Mouse (Mus musculus) adrenal gland, adult 18-20 months (tissue): ENCODE measurements around the gene Cntnap4. TPM values are rescaled to one million over a fixed set of nuclear protein-coding genes. Genes with fewer than 3 reads are reported as not detected.

ENCODE experiments used
- DNase-seq, 2 experiments: peaks; one replicate each; pipeline ENCODE4 v3.0.0; 2021 to 2022; ENCODE audit warnings: low spot score in 2 of 2
- long read RNA-seq, 2 experiments: library from polyadenylated mRNA; stranded (forward); transcript quantifications; one replicate each; pipeline ENCODE4 v2.0.0; 2021
- total RNA-seq, 2 experiments: library from RNA; stranded (reverse); gene quantifications; 1 replicate in 1 of 2; 2 replicates in 1 of 2; pipeline ENCODE4 v1.2.3; 2021

Gene Cntnap4
- not detected for total RNA-seq
- long read RNA-seq, experiment 1: 0 reads
- long read RNA-seq, experiment 2: 0 reads

DNA sequence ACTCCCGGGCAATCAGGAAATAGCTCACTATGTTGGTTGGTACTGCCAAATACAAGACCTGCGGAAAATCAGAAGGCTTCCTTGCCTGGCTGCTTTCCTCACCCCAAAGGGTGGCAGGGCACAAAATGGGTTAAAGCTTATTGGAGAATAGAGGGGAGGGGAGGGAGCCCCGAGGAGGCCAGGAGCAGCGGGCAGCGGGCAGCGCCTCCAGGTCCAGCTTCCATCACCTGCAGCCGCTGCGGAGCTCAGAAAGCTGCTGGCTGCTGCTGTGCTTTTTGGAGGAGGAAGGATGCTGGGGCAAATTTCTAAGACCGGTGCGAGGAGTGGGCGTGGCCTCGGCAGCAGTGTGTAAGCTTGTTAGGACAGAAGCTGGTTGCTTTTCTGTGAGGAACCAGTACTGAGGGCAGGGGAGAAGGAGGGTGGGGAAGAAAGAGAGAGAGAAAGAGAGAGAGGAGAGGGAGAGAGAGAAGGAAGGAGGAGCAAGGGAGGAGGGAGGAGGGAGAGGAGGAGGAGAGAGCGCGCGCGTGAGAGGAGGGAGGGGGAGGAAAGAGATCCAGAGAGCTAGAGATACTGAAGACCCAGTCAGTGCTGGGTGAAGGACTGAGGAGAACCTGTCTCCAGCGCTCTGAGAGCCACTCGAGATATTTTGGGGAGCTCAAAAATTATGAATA, at the start of gene Cntnap4:
Gene Cntnap4 (plus strand): TSS at position 573 of the 671 bp plus-strand sequence.
- DNase-seq: no peak

DNA sequence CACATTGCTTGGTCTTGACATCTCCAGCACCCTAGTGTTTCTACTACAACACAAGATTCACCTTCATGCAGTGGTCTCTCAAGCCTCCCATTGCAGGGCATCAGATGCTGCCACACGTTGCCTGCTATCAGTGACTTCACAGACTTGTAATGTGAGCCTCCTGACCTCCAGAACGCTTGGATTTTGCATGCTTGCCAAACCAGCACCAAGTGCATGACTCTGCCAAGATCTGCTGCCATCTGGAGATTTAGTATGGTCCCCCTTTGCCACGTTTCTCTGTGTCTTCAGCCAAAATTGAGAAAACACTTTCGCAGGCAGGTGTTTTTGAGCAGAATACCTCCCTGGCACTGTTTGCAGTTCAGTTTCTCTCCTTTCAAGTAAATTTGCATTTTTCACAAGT, 12.5 kb upstream of the Cntnap4 start:
- DNase-seq: no peak

DNA sequence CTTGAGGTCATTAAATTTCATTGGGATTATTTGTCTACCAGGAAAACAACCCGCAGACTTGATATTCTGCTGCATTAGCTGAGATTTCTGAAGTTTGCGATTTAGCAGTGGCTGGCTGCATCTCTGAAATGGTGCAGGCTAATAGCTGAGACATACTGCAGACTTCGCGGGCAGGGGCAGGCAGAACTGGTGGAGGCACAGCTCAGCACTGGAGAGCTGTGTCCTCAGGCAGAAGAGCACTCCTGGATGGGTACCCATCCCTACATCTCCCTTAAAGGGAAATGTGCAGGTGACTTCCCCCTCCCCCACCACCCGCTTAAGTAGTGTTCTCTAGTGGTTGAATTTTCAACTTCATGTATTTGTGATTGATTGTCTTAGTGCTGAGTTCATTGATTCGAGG, 698 bp downstream of the Cntnap4 start:
- DNase-seq: no peak

DNA sequence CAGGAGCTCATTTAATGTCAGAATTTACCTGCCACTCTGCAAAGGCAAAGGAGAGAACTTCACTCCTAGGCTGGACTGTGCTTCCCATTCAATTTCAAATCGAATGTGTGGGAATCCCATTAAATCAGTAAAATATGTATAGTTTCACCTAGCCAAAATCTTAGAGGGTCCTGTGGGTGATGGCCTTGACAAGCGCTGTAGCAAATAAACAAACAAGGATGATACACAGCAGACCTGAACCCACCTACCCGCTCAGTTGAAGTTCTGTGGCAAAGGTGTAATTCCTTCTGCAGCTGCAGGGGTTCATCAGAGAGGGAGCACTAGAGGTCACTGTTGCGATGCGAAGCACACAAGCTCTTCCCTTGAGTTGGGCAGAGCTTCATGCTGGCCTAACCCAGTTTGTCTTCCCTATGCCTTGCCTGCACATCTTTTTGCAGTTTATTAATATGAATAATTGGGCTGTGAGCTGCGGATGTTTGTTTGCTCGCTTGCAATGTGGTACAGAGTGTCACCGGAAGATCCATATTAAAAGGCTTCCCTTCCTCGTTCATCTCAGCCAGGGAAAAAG, 1.6 kb downstream of the Cntnap4 start:
- DNase-seq: peak; percentile 22 to 25

DNA sequence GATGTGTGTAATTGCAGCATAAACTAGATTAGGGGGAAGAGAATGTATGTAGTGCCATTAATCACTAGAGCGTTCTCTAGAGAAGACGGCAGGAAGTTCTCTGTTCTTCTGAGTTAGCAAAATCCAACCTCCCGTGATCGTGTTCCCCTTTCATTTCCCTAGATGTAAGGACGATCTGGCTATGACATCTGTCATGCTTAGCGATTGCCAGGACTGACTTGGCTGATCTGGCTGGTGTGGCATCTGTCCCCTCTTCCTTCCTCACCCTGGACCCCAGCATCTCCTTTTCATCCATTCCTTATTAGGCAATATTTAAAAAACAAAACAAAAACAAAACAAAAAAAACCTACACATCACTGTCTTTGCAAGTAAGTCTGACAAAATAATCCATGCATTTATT, 11.6 kb downstream of the Cntnap4 start:
- no peak for DNase-seq

DNA sequence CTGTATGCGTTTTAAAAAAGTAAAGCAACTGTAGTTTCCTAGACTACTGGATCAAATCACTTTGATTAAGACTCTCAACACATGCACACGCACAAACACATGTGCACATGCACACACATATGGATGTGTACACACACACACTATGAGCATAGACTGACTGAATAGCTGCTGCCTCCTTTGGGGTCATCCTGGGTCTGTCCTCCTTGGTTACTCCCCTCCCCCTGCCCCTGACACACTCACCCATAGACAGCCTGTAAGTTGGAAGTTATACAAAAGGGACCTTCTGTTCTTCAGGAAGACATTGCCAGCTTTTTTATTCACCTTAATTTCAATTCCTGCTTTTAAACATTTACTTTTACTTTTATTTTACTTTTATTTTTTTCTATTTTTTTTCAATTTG, 13.6 kb downstream of the Cntnap4 start:
- DNase-seq: no peak

DNA sequence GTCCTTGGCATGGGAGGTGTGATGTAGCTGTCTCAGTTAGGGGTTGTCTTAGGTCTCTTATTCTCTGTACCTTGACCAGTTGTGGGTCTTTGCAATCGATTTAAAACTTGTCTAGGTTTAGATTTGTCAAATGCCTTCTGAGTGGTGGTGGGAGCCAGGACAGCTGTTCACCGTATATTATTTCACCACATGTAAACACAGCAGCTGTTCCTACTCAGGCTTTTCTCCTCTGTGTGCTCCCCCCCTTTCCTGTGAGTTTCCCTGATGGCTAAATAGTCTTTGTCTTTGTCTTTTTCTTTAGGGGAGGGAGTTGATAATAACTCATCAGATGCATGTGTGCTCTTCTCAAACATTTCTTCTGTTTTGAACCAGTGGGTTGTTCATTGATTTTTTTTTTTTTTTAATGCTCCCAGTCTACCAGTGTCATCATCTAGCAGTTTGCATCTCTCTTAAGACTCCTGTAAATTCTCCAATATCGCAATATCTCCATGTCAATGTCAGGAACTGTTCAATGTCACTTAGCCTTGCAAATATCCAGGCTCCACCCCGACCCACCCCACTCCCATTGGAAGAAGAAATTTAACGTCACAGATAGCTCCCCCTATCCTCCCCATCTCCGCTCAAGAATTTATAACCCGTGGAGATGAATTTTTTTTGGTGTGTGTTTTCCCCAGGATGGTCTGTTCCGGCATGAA, 18.7 kb downstream of the Cntnap4 start:
- no peak for DNase-seq

DNA sequence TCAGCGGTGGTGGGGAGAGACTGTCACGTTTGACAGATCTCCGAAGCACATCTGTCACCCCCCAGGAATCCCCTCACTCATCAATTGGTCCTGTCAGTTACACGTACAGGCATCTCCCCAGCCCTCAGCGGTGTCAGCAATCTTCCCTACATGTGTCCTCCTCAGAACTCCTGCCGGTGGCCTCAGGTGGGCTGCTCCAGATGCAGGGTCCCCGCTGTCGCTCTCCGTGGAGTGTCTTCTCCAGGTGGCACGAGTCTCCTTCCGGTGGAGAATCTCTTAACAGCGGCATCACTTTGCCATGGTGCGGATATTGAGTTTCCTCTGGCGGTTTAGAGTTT, 19.2 kb downstream of the Cntnap4 start:
- DNase-seq: no peak

DNA sequence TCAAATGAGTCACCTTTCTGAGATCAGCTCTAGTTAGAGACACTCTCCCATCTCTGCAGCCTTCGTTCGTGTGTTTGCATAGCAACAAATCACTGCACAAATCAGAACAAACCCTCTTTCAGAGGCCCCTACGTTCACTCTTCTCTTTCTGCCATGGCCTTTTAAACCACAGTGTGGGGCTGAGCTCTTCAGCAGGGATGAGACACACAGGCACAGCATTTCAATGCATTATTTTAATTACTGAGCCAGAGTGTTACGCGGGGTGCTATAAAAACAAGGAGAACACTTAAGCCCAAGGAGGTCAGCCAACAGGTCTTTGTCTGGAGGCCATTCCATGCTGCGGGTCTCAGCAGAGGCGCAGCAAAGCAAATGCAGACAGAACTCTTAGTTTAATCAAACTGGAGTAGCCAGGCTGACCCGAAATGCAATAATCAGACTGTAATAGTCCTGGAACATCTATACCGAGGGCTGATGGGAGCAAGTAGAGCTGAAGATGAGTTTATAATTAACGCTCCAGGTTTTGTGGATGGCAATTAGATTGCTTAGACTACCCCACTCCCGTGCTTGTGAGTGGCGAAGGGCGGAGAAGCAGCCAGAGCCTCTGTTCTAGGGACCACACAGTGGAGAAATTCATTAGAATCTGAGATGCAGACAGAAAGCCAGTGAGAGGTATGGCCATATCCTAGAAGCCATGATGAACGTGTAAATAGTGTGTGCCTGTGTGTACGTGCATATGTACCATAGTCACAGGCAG, 26.4 kb downstream of the Cntnap4 start:
- no peak for DNase-seq

DNA sequence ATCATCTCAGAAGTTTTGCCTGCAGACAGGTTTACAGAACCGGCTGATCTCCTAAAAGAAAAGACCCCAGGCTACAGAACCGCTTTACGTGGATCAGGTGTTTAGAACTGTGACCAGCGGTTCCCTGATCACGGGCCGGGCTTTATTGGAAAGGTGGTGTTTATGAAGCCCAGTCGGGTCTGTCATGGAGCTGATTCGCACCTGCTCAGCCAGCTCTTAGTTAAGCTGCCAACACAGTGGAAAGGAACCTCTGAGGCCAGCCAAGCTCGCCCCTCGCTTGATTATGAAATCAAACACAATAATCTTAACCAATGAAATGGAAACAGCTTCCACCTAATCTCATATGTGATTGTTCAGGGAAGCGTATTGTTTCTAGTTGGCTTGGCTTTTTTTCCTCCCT, 30.1 kb downstream of the Cntnap4 start:
- no peak for DNase-seq

DNA sequence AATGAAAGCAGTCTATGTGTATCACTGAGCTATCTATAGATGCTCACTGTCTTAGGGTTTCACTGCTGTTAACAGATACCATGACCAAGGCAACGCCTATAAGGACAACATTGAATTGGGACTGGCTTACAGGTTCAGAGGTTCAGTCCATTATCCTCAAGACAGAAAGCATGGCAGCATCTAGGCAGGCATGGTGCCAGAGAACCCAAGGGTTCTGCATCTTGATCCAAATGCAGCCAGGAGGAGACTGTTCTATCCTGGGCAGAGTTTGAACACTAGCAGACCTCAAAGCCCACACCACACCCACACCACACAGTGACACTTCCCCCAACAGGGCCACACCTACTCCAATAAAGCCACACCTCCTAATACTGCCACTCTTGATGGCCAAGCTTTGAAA, 31.3 kb downstream of the Cntnap4 start:
- no peak for DNase-seq

DNA sequence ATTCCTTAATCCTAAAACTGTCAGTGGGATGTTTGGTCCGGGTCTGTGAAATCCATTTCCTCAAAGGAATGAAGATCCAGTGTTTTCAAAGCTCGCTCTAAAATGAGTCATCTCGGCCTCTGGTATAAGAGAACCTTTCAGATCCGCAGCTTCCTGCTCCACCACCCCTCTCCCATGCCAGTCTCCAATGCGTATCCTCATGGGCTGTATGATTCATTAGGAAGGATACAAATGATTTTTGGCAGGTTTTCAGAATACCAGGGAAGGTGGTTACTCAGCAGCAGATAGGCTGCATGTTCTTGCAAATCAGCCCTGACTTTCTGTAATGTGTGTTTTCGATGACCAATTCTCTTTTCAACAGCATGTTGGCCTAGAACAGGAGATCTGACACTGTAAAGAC, 40.3 kb downstream of the Cntnap4 start:
- peak in 1 of 2 experiments; percentile 3 for DNase-seq

DNA sequence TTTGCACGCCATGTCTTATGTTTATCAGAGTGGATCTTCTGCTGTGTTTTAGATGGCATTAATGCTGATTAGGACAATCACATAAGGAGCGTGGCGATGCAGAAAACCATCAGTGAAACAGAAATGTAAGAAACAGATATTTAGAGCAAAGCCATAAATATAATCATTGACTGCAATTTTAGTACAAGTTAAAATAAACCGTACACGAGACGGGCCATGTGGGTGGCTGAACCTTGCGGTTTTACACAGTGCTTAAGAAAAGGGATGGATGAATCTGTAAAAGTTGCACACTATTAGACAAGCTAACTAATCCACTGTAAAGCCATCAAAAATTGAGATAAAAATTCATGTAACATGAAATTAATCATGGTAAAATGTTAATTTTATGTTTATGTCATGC, 58.9 kb downstream of the Cntnap4 start:
- no peak for DNase-seq

DNA sequence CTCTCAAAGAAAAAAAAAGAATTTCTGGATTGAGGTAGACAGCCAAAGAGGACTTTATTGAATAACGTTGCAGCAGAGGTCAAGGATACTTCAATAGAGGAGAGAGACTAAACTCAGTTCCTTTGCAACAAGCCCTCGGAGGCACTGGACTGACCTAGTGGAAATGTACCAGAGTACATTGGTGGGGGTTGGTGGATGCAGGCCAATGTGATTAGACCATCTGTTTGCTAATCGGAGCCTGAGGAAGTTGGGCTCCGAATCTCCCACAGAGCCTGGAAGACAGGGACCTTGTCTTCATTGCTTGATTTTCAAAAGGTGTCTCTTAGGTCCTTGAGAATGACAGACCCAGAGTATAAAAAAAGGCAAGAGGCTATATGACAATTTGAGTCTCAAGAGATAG, 82.8 kb downstream of the Cntnap4 start:
- DNase-seq: no peak

DNA sequence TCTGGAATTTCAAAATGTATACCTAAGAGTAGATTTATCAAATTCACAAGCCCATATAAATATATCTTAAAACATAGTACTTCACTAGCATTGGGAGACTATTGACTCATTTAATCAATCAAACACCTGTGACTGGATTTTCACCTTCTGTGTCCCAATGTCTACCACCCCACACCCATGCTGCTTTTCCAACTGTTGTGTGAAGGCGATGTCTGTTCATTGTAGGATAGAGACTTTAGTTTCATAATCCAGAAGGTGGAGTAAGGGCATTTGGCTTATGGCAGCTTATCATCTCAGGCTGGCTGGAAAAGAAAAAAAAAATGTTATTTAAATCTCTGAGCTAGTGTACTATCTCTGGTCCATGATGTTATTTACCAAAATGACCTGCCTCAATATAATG, 83.4 kb downstream of the Cntnap4 start:
- DNase-seq: no peak

DNA sequence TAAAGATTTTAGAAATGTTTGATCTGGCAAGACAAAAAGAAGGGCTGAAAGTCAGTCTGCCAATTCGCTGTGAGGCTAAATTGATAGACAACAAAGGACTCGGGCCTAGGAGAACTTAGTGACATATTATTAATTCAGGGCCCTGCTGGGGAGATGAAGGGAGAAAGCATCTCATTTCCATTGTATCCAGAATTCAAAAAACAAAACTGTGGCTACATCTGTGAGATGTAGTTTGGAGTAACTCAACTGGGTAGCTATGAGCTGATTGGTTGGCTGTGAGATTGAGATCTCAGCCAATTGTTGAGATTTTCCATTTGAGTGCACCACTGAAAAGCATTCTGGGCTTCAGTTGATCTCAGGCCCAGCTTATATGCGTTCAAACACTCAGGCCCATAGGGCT, 84.2 kb downstream of the Cntnap4 start:
- no peak for DNase-seq

DNA sequence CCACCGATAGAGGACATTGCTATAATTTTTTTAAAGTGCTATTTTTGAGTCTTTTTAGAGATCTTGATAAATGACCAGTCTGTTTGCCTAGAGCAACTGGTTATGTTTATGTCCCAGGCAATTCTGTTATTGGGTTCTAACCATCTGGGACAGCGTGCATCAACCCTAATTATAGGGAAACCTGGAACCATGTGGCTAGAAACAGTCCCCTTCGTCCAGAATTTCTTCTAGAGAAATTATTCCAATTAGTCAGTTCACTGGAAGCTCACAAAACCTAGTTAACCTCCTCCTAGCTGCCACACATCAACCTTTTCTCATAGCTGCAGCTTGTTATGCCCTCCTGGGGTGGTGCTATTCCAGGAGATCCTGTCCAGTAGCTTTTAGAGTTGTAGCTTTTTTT, 94.2 kb downstream of the Cntnap4 start:
- DNase-seq: no peak

DNA sequence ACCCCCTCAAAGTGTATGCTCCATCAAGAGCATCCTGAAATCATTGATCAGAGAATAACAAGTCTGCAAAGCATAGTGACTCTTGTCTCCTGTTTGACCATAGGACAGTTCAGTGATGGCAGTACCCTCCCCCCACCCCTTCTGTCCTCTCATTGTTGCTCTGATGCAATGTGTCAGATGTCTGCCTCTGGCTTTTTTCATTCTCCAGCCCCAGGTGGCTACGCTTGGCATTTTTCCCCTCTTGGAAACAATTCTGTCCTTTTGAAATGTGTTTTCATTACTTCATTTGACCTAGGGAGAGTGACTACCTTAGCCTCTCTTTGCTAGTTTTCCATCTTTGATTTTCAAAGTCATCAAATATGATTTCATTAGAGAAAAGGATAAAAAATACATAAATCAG, 104.8 kb downstream of the Cntnap4 start:
- DNase-seq: no peak

DNA sequence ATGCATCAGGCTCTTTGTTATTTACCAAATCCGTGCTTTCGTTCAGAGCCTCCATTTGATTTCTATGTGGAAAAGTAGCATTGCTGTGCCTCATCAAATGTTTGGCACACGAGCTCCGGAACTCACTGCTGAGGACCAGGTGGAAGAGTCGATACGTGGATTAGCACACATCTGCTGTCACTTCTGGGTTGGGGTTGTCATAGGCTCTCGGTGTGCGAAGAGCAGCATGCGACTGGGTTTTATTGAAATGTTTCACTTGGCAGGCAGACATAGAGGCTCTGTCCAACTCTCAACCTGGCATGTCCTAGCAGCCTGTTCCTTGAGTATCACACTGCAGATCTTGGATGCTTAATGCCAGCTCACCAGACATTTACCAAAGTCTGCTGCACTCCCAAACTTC, 111.9 kb downstream of the Cntnap4 start:
- DNase-seq: no peak

DNA sequence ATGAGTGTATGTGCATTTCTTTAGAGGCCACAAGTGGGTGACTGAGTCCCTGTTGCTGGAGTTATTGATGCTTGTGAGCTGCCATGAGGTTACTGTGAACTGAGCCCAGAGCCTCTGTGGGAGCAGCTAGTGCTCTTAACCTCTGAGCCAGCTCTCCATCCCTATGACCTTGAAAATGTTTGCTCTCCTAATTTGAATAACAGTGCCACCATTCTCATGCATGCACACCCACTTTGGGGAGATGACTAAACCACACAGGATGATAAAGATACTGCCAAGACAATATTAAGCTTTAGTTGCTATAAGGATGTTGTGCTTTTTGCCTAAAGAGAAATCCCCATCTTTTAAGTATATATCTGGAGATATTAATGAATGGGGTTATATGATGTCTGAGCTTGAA, 125.9 kb downstream of the Cntnap4 start:
- no peak for DNase-seq

DNA sequence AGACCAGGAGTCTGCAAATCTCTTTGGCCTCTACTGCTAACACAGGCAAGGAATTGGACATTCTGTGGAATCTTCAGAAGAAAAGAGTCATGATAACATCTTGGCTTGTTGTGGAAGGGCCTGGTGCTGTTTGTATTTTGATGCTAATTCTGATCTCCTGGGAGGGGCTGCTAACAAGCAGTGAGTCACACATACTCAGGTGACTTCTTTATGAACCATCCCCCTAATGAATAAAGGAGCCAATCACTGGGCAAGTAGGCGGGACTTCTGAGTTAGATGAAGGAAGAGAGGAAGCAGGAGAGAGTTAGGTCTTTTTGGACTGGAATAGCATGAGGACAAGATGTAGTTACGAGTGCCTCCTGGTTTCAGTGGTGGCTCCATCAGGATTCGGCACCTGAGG, 128.3 kb downstream of the Cntnap4 start:
- DNase-seq: no peak

DNA sequence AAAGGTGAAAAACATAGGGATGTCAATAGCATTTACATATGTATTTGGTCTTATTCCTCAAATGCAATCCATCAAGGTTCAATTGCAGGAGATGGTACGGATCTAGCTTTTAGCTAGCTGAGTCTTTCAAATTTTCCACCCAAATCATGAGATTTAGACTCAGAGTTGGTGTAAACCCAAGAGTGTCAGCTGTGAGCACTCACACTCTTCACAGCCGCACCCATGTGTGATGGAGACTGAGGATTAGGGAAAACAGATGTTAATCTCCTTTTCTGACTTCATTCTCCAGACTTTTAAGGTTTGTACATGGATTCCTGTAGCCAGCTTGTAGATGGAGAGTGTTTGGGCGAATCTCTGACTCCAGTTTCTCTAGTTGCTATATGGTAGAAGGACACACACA, 147.1 kb downstream of the Cntnap4 start:
- DNase-seq: no peak
